ENCODE assay signal across 14 mouse cellular contexts in genomic region chr10:59056294-59056693, GRCm38 (mm10).
"Had no signal": no experiment of that assay in that cellular context is flagged by ENCODE, and none has a peak within 500 bp of the region (broad histone marks: within the 10 kb centered on the region; RNA-seq: fewer than 3 reads in every experiment).

No protein-coding gene starts in this region.

- H3K9me3 ChIP-seq: limb, embryonic 15.5 days; liver, embryonic 13.5 days; neural tube, embryonic 13.5 days had no signal

- H3K27me3 ChIP-seq: limb, embryonic 15.5 days; liver, embryonic 13.5 days; neural tube, embryonic 13.5 days had no signal

- H3K4me3 ChIP-seq: limb, embryonic 15.5 days; liver, embryonic 13.5 days; myocyte; neural tube, embryonic 13.5 days had no signal

- H3K9ac ChIP-seq: limb, embryonic 15.5 days; liver, embryonic 13.5 days; neural tube, embryonic 13.5 days had no signal

- H3K4me1 ChIP-seq: limb, embryonic 15.5 days; liver, embryonic 13.5 days had no signal

- H3K36me3 ChIP-seq: limb, embryonic 15.5 days; liver, embryonic 13.5 days; neural tube, embryonic 13.5 days had no signal

- H3K27ac ChIP-seq: kidney, postnatal 0 days; limb, embryonic 15.5 days; liver, embryonic 13.5 days; neural tube, embryonic 13.5 days had no signal

- H3K4me2 ChIP-seq: limb, embryonic 15.5 days; liver, embryonic 13.5 days; neural tube, embryonic 13.5 days had no signal

- DNase-seq: kidney, adult 11 months; kidney, adult 9 months; kidney, postnatal 36 days; layer of hippocampus, adult 9-11 months; layer of hippocampus, postnatal 36 days; liver, embryonic 13.5 days; lung, adult 18-20 months; right cerebral cortex, adult 18-20 months; right cerebral cortex, postnatal 25 days; thymus, postnatal 4 days had no signal
